Mouse (Mus musculus) bone marrow, adult 2 months (tissue): Measurements from ENCODE around the gene Nme9. TPM values are rescaled to one million over a fixed set of nuclear protein-coding genes. Genes with fewer than 3 reads are reported as not detected.
A peak's percentile ranks its signal among the peaks of the same experiment; 100 is the strongest.

ENCODE experiments used
- H3K27ac ChIP-seq: fragments of 200-500 bp; 2 replicates; pipeline ENCODE4 v1.5.1; 2012; ENCODE audit warnings: low read depth, mild to moderate bottlenecking, control low read depth, inconsistent platforms, low read length; ENCODE audit not compliant: control insufficient read depth, poor library complexity, insufficient read depth
- H3K4me1 ChIP-seq: fragments of 200-500 bp; 2 replicates; pipeline ENCODE4 v1.6.1; 2011; ENCODE audit warnings: low read length; ENCODE audit not compliant: control insufficient read depth, insufficient read depth
- H3K4me3 ChIP-seq: fragments of 200-500 bp; replicated peaks from 2 replicates; pipeline ENCODE3; 2011; ENCODE audit warnings: mild to moderate bottlenecking, low read depth, low read length, control low read depth; ENCODE audit not compliant: control insufficient read depth
- CTCF ChIP-seq: fragments of 200-500 bp; IDR thresholded peaks from 2 replicates; pipeline ENCODE4 v1.5.1; 2011; ENCODE audit warnings: low read length, control low read depth; ENCODE audit not compliant: control insufficient read depth, insufficient read depth
- POLR2A ChIP-seq: fragments of 200-500 bp; IDR thresholded peaks from 2 replicates; pipeline ENCODE4 v1.6.1; 2011; ENCODE audit warnings: low read depth, mild to moderate bottlenecking, control low read depth, low read length, borderline replicate concordance; ENCODE audit not compliant: control insufficient read depth
- WGBS: fragments of 180-500 bp; shearing (Covaris S2); methylation state at CpG from one replicate; pipeline ENCODE4 v1.1.7; 2018; 5-methylcytosine and 5-hydroxymethylcytosine counted together
- polyA plus RNA-seq: library from polyadenylated mRNA; stranded (reverse); fragments of >200 nt; gene quantifications from 2 replicates; pipeline ENCODE4 v1.2.4, GENCODE M21; 2011; ENCODE audit warnings: low replicate concordance; ENCODE audit not compliant: missing spikeins, insufficient read depth, insufficient read length

The Nme9 gene
- polyA plus RNA-seq, 1 experiment = not detected

- WGBS = 88% methylated on average over 4 of the region's 4 CpGs
- TF ChIP-seq CTCF (no peak), POLR2A (no peak)
- H3K4me3 ChIP-seq = no peak overlapping the region
- no peaks in the 10 kb centered on the region for H3K4me1 ChIP-seq
- H3K27ac ChIP-seq = no peak overlapping the region
These were observed 29.5 kb downstream of the Nme9 start for GRCm38 (mm10) chr9:99480764-99481163.

- H3K4me3 ChIP-seq = no peak overlapping the region
- WGBS = 86% methylated on average over 4 of the region's 4 CpGs
- no peak for TF ChIP-seq POLR2A
These were observed 31.9 kb downstream of the Nme9 start for GRCm38 (mm10) chr9:99483191-99483590.

GRCm38 (mm10) chr9:99484632-99485031 lies 33.4 kb downstream of the Nme9 start:
- TF ChIP-seq CTCF (no peak), POLR2A (no peak)
- Histone ChIP-seq H3K4me1 (no peaks in the 10 kb centered on the region; the same call in 1 of the 2 replicates), H3K4me3 (no peak overlapping the region), H3K27ac (no peak overlapping the region)

More at GRCm38 (mm10) chr9:99483191-99483590, 31.9 kb downstream of the Nme9 start:
- Histone ChIP-seq H3K27ac (no peak overlapping the region), H3K4me1 (no peaks in the 10 kb centered on the region)

- Histone ChIP-seq H3K27ac (no peak overlapping the region), H3K4me3 (no peak overlapping the region), H3K4me1 (no peaks in the 10 kb centered on the region; the same call in 1 of the 2 replicates)
- WGBS = 67% methylated on average over 4 of the region's 4 CpGs
- TF ChIP-seq CTCF (no peak), POLR2A (no peak)
These were observed 33.9 kb downstream of the Nme9 start for GRCm38 (mm10) chr9:99485144-99485543.

DNA sequence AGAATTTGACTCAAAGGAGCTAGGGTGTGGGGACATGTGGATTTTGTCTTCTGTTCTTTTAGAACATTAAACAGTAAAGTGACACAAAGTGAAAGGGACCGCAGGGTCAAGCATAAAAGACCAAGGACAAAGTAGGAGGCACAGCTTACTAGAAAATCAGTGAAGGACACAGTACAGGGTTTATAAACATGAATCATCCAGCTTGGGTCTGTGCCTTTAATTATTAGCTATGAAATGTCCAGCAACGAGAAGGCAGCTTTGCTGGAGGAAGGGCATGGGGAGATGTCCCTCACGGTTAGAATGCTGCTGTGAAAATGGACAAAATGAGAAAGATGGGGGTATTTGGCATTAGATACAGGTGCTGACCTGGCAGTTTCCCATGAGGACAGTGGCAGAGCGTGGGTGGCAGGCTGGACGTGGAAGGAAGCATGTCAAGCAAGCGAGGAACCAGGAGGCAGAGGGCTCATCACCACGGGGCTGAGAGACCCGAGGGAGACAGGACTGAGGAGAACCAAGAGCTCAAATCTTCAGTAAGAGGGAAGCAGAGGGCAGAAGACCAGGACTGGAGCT lies 35.9 kb downstream of the Nme9 start:
- 79% methylated on average over 8 of the region's 8 CpGs for WGBS

GRCm38 (mm10) chr9:99487841-99488240 lies 36.6 kb downstream of the Nme9 start:
- TF ChIP-seq POLR2A (no peak), CTCF (no peak)
- Histone ChIP-seq H3K4me1 (peaks cover 1% of the 10 kb centered on the region; the same call in 1 of the 2 replicates), H3K4me3 (no peak overlapping the region), H3K27ac (no peak overlapping the region)
- WGBS = 86% methylated on average over 3 of the region's 3 CpGs

More for the DNA sequence above, 35.9 kb downstream of the Nme9 start:
- no peaks in the 10 kb centered on the region; the same call in 1 of the 2 replicates for H3K4me1 ChIP-seq
- H3K27ac ChIP-seq = no peak overlapping the region
- no peak overlapping the region for H3K4me3 ChIP-seq
- TF ChIP-seq POLR2A (no peak), CTCF (no peak)

- Histone ChIP-seq H3K4me3 (no peak overlapping the region), H3K4me1 (peaks cover 1% of the 10 kb centered on the region; the same call in 1 of the 2 replicates), H3K27ac (no peak overlapping the region)
- WGBS = 93% methylated on average over 4 of the region's 4 CpGs
- TF ChIP-seq POLR2A (no peak), CTCF (no peak)
These were observed 39.8 kb downstream of the Nme9 start for GRCm38 (mm10) chr9:99491050-99491449.

DNA sequence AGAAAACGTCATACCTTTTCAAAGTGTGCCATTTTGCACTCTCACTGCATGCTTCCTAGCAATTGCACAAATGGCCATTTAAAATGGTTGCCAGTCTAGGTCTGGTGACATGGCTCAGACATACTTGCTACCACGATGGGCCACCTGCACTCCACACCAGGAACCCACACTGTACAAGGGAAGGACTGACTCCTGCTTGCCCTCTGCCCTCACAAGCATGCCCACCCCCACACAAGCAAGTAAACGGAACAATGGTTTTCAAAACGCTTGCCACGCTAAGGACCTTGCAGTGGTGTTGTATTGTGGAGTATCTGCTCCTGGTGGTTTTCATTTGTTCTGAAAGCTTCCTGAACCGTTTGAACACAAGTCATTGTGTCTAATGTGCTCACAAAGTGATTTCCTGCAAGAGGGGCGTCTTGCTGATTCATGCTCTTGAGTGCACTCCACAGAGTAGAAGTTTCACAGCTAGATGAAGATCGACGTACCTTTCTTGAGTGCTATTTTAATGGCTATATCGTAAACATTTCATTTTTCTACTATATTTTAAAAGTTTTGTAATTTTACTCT lies 41.4 kb downstream of the Nme9 start:
- TF ChIP-seq CTCF = no peak
- TF ChIP-seq POLR2A = no peak
- Histone ChIP-seq H3K4me3 (no peak overlapping the region), H3K4me1 (peaks cover 1% of the 10 kb centered on the region; the same call in 1 of the 2 replicates), H3K27ac (0 out of 2 replicates have a peak overlapping the region, but pooled peaks have one; percentile 19)
- WGBS = 19% methylated on average over 10 of the region's 10 CpGs
